Mouse (Mus musculus) heart, embryonic 12.5 days (tissue): ENCODE measurements around the gene Pcyt2. TPM values are rescaled to one million over a fixed set of nuclear protein-coding genes. Genes with fewer than 3 reads are reported as not detected.
A peak's percentile ranks its signal among the peaks of the same experiment; 100 is the strongest.

Source experiments
- ATAC-seq: fragments of 200-750 bp; cut with Nextera tagmentation; 2 replicates; pipeline ENCODE4 v1.8.0; 2017; ENCODE audit warnings: moderate TSS enrichment, moderate library complexity; ENCODE audit not compliant: insufficient number of reproducible peaks, low FRiP score
- H3K27ac ChIP-seq: fragments of 300-500 bp; sonication (generic); 2 replicates; pipeline ENCODE4 v1.5.1; 2016; ENCODE audit warnings: mild to moderate bottlenecking, moderate library complexity; ENCODE audit not compliant: poor library complexity, severe bottlenecking
- H3K27me3 ChIP-seq: fragments of 300-500 bp; sonication (generic); replicated peaks from 2 replicates; pipeline ENCODE4 v1.6.1; 2016; ENCODE audit warnings: mild to moderate bottlenecking, moderate library complexity
- H3K36me3 ChIP-seq: fragments of 300-500 bp; sonication (generic); 2 replicates; pipeline ENCODE4 v1.6.1; 2016; ENCODE audit warnings: mild to moderate bottlenecking, moderate library complexity
- H3K4me1 ChIP-seq: fragments of 300-500 bp; sonication (generic); replicated peaks from 2 replicates; pipeline ENCODE4 v1.6.1; 2016; ENCODE audit warnings: mild to moderate bottlenecking
- H3K4me2 ChIP-seq: fragments of 300-500 bp; sonication (generic); 2 replicates; pipeline ENCODE4 v1.6.1; 2016; ENCODE audit warnings: mild to moderate bottlenecking, moderate library complexity
- H3K4me3 ChIP-seq: fragments of 300-500 bp; sonication (generic); 2 replicates; pipeline ENCODE4 v1.5.1; 2016; ENCODE audit warnings: mild to moderate bottlenecking
- H3K9ac ChIP-seq: fragments of 300-500 bp; sonication (generic); 2 replicates; pipeline ENCODE4 v1.6.1; 2016; ENCODE audit warnings: mild to moderate bottlenecking, moderate library complexity
- H3K9me3 ChIP-seq: fragments of 300-500 bp; sonication (generic); replicated peaks from 2 replicates; pipeline ENCODE4 v1.6.1; 2016; ENCODE audit warnings: mild to moderate bottlenecking, moderate library complexity
- WGBS: fragments of 180-500 bp; shearing (Covaris S2); methylation state at CpG from one replicate; pipeline ENCODE4 v1.1.7; 2016; 5-methylcytosine and 5-hydroxymethylcytosine counted together
- polyA plus RNA-seq: library from polyadenylated mRNA; unstranded; fragments of >200 nt; fragmentation: Nextera tagmentation; extraction: Ambion mirVana; gene quantifications from 2 replicates; pipeline ENCODE4 v1.2.1, GENCODE M21; 2016

The Pcyt2 gene
- polyA plus RNA-seq, 1 experiment from 2014 or later, result 82.9 TPM

DNA sequence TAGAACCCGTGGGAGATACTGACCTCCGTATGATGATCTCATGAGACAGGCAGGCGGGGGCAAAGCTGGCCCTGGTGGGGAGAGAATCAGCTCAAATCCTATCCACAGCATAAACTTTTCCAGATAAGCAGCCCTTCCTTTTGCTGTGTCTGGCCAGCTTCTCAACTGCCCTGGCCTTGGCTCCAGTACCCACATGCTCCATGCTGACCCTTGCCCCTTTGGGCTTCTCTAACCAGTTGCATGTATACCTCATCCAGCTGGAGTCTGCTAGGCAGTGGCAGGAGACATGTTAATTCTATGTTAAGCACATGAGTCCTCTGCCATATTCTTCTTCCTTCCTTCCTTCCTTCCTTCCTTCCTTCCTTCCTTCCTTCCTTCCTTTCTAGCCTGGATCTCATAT, 37.0 kb upstream of the Pcyt2 start:
- H3K36me3 ChIP-seq, result no peaks in the 10 kb centered on the region
- no peaks in the 10 kb centered on the region for H3K9me3 ChIP-seq
- ATAC-seq, result no peak
- 64% methylated on average over 3 of the region's 3 CpGs for WGBS
- H3K27ac ChIP-seq, result no peak overlapping the region
- no peak overlapping the region for H3K9ac ChIP-seq
- H3K27me3 ChIP-seq, result peaks cover 52% of the 10 kb centered on the region
- H3K4me2 ChIP-seq, result no peak overlapping the region
- no peak overlapping the region for H3K4me3 ChIP-seq
- peaks cover 15% of the 10 kb centered on the region for H3K4me1 ChIP-seq

DNA sequence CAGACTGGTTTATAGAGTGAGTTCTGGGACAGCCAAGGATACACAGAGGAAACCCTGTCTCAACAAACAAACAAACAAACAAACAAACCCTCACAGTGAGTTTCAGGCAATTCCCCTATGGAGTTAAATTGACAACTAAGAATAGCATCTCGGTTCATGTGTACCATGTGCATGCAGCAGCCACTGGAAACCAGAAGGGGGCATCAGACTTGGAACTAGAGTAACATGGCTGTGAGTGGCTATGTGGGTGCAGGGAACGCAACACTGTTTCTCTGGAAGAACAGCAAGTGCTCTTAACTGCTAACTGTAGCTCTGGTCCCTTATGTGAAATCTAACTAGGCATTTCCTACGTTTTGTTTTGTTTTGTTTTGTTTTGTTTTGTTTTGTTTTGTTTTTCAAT, 34.1 kb upstream of the Pcyt2 start:
- no peak overlapping the region for H3K9ac ChIP-seq
- no peak for ATAC-seq
- peaks cover 18% of the 10 kb centered on the region for H3K4me1 ChIP-seq
- 65% methylated on average over 3 of the region's 3 CpGs for WGBS
- no peak overlapping the region for H3K27ac ChIP-seq
- H3K9me3 ChIP-seq, result no peaks in the 10 kb centered on the region
- H3K4me2 ChIP-seq, result no peak overlapping the region
- peaks cover 37% of the 10 kb centered on the region for H3K27me3 ChIP-seq
- H3K4me3 ChIP-seq, result no peak overlapping the region
- no peaks in the 10 kb centered on the region for H3K36me3 ChIP-seq

DNA sequence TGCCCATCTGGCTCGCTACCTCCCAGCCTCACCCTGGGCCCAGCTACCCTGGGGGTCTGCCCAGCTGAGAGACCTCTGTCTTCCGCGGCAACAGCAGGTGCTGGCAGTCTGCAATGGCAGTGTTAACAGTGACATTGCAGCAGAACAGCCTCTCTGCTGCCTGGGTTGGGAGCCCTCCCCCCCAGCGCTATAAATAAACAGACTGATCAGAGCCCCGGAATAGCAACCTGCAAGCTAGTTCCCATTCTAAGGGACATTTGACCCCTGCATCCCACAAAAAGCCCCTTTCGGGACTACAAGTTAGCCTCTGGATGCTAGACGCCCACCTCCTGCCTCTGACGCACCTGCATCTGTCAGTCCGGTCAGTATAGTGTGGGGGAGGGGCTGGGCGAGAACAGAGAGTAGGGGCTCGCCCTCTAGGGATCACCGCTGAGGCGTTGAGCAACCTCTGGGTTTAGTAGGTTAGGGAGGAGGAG, 30.3 kb upstream of the Pcyt2 start, which contains the start of gene Myadml2:
Gene Myadml2, minus strand, starts transcription at position 158 of the 476 bp plus-strand sequence.
- peak within 1 kb of the TSS; percentile 82 for H3K9ac ChIP-seq
- peak within 1 kb of the TSS; percentile 90 for H3K27ac ChIP-seq
- WGBS, result 5% methylated on average over 13 of the region's 13 CpGs
- H3K4me3 ChIP-seq, result peak within 1 kb of the TSS; percentile 52
- H3K4me1 ChIP-seq, result peaks cover 17% of the 10 kb centered on the region
- 0 out of 2 replicates have a peak, but pooled peaks have one; percentile 27 for ATAC-seq
- H3K4me2 ChIP-seq, result peak within 1 kb of the TSS; percentile 74
- H3K9me3 ChIP-seq, result no peaks in the 10 kb centered on the region
- H3K27me3 ChIP-seq, result peaks cover 14% of the 10 kb centered on the region; the same call in 1 of the 2 replicates
- no peaks in the 10 kb centered on the region for H3K36me3 ChIP-seq

DNA sequence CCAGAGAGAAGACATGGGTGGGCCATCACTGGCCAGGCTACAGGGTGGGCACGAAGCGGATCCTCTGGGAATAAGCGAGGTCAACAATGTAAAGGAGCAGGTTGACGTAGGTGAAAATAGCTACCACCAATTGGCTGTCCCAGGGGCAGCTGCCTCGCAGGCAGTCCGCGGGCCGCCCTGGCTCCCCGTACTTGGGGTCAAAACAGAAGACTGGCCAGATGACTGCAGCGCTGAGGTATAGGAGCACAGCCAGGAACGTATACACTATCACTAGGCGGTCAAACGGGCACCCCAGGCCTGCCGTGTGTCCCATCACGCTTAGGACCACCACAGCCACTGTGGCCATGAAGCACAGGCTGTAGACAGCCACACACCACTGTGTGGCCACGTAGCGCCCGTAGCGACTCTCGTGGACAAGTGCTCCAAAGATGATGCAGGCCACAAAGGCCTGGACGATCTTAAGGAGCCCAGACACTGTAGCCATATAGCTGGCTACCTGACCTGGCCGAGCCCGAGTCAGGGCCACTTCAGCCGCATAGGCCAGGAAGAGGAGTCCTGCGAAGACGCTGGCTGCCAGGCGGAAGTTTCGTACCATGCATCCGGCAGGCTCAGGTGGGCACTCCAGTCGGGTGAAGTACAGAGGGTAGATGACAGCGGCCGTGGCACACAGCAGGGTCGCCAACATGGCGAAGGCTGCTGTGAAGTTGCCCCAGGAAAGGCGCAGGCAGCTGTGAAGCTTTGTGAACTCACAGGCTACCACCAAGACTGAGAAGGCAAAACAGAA, 29.5 kb upstream of the Pcyt2 start:
- Histone ChIP-seq H3K27ac (peak overlapping the region; percentile 90), H3K36me3 (no peaks in the 10 kb centered on the region), H3K4me2 (peak overlapping the region; percentile 74), H3K9me3 (no peaks in the 10 kb centered on the region), H3K4me1 (peaks cover 25% of the 10 kb centered on the region), H3K9ac (peak overlapping the region; percentile 82), H3K27me3 (peaks cover 14% of the 10 kb centered on the region; the same call in 1 of the 2 replicates), H3K4me3 (peak overlapping the region; percentile 52)
- no peak for ATAC-seq
- 64% methylated on average over 35 of the region's 35 CpGs for WGBS

DNA sequence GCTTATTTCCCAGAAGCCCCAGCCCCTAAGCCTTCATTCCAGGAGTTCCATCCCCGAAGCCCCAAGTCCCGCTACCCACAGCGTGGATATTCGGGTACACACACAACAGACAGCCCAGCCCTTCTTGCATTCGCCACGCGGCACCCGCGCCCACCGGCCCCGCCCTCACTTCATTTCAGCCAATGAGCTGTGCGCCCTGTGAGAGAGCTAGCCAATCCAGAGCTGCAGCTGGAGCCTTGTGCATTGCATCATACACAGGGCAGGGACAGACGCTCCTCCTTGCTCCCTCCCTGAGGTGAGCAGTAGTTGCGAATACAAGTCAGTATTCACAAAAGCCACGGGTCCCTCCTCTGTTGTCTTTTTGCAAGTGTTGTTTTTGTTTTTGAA, 25.9 kb upstream of the Pcyt2 start, which contains the start of gene Pycr1:
Gene Pycr1, minus strand, starts transcription at position 169 of the 387 bp plus-strand sequence.
- H3K4me3 ChIP-seq, result peak within 1 kb of the TSS; percentile 57
- H3K4me1 ChIP-seq, result peaks cover 27% of the 10 kb centered on the region
- no peak within 1 kb of the TSS for H3K27ac ChIP-seq
- H3K9me3 ChIP-seq, result no peaks in the 10 kb centered on the region
- peak within 1 kb of the TSS; percentile 77 for H3K9ac ChIP-seq
- peak; percentile 99 for ATAC-seq
- WGBS, result under 1% methylated on average over 15 of the region's 15 CpGs
- no peaks in the 10 kb centered on the region for H3K36me3 ChIP-seq
- peak within 1 kb of the TSS; percentile 94 for H3K4me2 ChIP-seq
- H3K27me3 ChIP-seq, result peaks cover 25% of the 10 kb centered on the region

DNA sequence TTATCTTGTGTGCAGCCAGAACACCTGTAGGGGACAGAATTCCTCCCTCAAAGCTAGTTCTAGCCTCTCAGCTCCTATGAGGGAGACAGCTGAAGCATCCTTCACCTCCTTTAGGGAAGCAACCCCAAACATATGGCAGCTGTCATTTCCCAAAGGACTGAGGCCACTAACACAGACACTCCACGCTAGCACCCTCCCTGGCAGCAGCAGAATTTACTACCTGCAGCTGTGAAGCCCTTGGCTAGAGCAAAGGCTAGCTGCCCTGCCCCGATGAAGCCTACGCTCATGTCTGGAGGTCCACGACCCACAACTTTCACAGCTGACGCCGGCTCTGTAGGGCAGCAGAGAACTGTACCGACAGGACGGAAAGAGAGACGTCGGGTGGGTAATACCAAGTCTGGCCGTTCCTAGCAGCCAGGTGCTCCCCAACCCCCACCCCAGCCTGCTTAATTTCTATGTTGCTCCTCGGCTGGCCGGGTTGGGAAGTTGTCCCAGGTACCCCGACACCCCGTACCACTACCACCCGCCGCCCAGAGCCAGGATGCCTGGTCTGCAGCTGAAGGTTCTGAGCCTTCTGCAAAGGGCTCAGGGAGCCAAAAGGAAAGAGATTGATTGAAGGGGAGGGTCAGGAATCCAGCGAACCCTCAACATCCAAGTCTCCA, 25.3 kb upstream of the Pcyt2 start:
- 3% methylated on average over 18 of the region's 18 CpGs for WGBS
- no peak overlapping the region for H3K27ac ChIP-seq

DNA sequence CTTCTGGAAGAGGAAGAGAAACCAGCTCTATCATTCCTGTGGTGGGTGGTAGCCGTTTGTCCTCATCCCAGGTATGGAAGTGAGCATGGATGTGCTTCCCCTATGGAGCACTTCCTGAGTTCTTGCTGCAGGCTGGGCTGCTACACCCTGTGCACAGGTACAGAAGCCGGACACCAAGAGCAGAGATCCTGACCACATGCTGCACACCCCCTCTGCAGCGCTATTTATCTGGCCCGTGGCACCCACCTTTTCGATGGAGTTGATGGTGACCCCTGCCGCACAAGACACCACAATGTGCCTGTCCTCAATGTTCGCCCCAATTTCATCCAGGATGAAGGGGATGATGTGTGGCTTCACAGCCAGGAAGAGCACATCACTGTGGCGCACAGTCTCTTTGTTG, 24.1 kb upstream of the Pcyt2 start:
- H3K36me3 ChIP-seq, result no peaks in the 10 kb centered on the region
- no peak for ATAC-seq
- no peaks in the 10 kb centered on the region for H3K9me3 ChIP-seq
- 78% methylated on average over 8 of the region's 8 CpGs for WGBS
- peak overlapping the region; percentile 94; the same call in 1 of the 2 replicates for H3K4me2 ChIP-seq
- H3K27ac ChIP-seq, result no peak overlapping the region
- peaks cover 11% of the 10 kb centered on the region for H3K27me3 ChIP-seq
- no peak overlapping the region for H3K4me3 ChIP-seq
- H3K9ac ChIP-seq, result peak overlapping the region; percentile 14; the same call in 1 of the 2 replicates
- peaks cover 13% of the 10 kb centered on the region for H3K4me1 ChIP-seq

More for the DNA sequence above, 25.3 kb upstream of the Pcyt2 start:
- Histone ChIP-seq H3K9ac (peak overlapping the region; percentile 77), H3K36me3 (no peaks in the 10 kb centered on the region), H3K27me3 (peaks cover 23% of the 10 kb centered on the region), H3K9me3 (no peaks in the 10 kb centered on the region), H3K4me3 (peak overlapping the region; percentile 57), H3K4me1 (peaks cover 25% of the 10 kb centered on the region), H3K4me2 (peak overlapping the region; percentile 94)
- ATAC-seq, result peak; percentile 30

DNA sequence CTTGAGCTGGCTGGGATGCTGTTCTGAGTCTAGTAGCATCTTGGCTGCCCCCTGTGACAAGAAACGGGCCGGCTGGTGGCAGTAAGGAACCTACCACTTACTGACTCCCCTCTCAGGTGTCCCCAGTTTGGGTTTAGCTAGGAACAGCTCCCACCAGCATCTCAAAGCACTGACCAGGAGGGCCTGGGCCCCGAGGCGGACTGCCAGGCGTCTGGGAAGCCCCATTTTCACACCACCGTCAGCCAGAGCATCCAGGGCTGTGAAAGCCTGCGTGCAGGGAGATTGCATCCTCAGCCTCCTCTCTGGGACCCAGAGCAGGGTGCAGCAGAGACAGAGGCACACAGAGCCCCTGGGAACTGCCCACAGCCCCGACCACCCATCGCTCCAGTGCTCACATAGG, 23.5 kb upstream of the Pcyt2 start:
- WGBS, result 61% methylated on average over 9 of the region's 9 CpGs
- H3K36me3 ChIP-seq, result no peaks in the 10 kb centered on the region
- H3K4me2 ChIP-seq, result no peak overlapping the region
- H3K27me3 ChIP-seq, result peaks cover 11% of the 10 kb centered on the region
- no peak overlapping the region for H3K4me3 ChIP-seq
- no peak overlapping the region for H3K27ac ChIP-seq
- H3K9ac ChIP-seq, result 0 out of 2 replicates have a peak overlapping the region, but pooled peaks have one; percentile 14
- ATAC-seq, result no peak
- H3K9me3 ChIP-seq, result no peaks in the 10 kb centered on the region
- H3K4me1 ChIP-seq, result peaks cover 12% of the 10 kb centered on the region

DNA sequence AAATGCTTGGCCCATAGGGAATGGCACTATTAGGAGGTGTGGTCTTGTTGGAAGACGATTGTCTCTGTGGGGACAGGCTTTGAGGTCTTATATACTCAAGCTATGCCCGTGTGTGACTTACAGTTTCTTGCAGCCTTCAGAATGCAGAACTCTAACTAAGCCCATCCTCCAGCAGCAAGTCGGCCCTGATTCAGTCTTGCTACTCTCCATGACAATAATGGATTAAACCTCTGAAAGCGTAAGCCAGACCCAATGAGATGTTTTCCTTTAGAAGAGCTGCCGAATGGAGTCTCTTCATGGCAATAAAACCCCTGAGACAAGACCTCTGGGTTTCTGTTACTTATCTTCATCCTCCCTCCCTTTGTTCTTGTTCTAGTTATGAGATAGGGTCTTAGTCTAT, 17.1 kb upstream of the Pcyt2 start:
- Histone ChIP-seq H3K9me3 (no peaks in the 10 kb centered on the region), H3K4me2 (no peak overlapping the region), H3K4me1 (peaks cover 32% of the 10 kb centered on the region), H3K27me3 (no peaks in the 10 kb centered on the region), H3K4me3 (no peak overlapping the region), H3K27ac (no peak overlapping the region), H3K9ac (no peak overlapping the region), H3K36me3 (no peaks in the 10 kb centered on the region)
- ATAC-seq, result no peak
- WGBS, result 83% methylated on average over 5 of the region's 5 CpGs

DNA sequence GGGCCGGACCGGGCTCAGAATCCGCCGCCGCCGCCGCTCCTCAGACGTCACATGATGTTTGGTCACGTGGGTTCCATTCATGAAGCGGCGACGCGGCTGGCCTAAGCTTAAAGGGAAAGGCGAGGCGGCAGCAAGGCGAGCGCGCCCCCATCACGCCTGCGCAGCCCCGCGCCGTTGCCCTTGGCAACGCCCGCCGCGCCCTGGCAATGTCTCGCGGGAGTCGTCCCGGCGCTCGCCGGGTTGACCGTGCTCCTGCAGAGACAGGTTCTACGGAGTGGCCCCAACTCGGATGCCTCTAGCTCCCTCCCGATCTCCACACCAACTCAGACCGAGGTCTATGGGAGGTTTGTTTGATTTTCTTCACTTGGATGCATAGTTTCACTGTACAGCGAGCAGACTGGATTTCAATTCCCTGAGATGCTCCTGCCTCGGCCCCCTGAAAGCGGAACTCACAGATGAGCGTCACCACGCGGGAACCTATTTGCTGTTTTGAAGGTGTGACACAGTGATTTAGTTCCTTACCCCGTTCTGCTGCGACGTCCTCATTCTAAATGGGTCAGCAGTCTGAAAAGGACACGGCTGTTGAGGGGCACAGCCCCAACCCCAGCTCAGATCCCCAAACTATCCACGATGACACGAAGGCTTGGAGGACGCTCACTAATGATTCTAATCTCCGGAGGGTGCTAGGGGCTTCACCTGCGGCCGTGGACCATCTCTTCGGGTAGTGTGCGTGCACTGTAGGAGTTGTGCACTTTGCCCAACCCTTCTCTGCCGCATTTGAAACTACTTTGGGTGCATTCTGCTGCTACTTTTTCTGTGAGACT, 16.0 kb upstream of the Pcyt2 start, which contains the start of gene Mafg:
Gene Mafg, minus strand, starts transcription at position 81 of the 824 bp plus-strand sequence.
- Histone ChIP-seq H3K27me3 (no peaks in the 10 kb centered on the region), H3K4me3 (peak within 1 kb of the TSS; percentile 86), H3K4me1 (peaks cover 42% of the 10 kb centered on the region), H3K27ac (peak within 1 kb of the TSS; percentile 91), H3K36me3 (peaks cover 7% of the 10 kb centered on the region), H3K9ac (peak within 1 kb of the TSS; percentile 85), H3K9me3 (no peaks in the 10 kb centered on the region), H3K4me2 (peak within 1 kb of the TSS; percentile 86)
- ATAC-seq, result peak; percentile 87
- WGBS, result 10% methylated on average over 58 of the region's 58 CpGs
